Mouse (Mus musculus) layer of hippocampus, adult 2 months (tissue): ENCODE data around the gene Gpr35. TPM values are rescaled to one million over a fixed set of nuclear protein-coding genes. Genes with fewer than 3 reads are reported as not detected.

Experiments
- DNase-seq, 2 experiments: peaks; one replicate each; pipeline ENCODE4 v3.0.0; 2022; ENCODE audit warnings: low spot score in 2 of 2
- H3K27ac ChIP-seq: fragments of 200-600 bp; 2 replicates; pipeline ENCODE4 v1.8.1; 2022
- H3K4me3 ChIP-seq: fragments of 200-600 bp; 2 replicates; pipeline ENCODE4 v1.8.1; 2022; ENCODE audit warnings: mild to moderate bottlenecking
- CTCF ChIP-seq: fragments of 200-600 bp; conservative IDR thresholded peaks from 2 replicates; pipeline ENCODE4 v1.8.1; 2022; ENCODE audit warnings: antibody characterized with exemption, mild to moderate bottlenecking, moderate library complexity
- total RNA-seq, 2 experiments: library from RNA; stranded (reverse); gene quantifications; 2 replicates each; pipeline ENCODE4 v1.2.3; 2021

Gene Gpr35
- total RNA-seq, 2 experiments from 2014 or later: 0.12 to 0.33 TPM

DNA sequence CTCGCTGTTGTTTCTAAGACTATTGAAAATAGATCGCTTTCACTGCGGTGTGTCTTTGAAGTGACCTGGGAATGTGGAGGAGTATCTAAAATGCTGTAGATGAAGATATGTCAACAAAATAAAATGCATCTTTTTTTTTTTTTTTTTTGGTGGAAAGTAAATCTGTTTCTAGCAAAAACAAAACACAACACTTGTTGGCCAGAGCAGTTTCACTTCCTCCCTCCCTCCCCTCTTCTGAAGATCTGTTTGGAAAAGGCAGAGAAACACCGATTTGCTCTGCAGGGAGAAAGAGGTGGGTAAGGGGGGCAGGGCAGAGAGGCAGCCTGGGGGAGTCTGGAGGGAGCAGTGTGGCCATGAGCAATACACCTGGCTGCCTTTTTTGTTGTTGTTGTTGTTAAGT is 62.7 kb downstream of the Gpr35 start:
- H3K27ac ChIP-seq: no peak overlapping the region
- no peak overlapping the region for H3K4me3 ChIP-seq
- TF ChIP-seq CTCF: no peak
- no peak for DNase-seq

DNA sequence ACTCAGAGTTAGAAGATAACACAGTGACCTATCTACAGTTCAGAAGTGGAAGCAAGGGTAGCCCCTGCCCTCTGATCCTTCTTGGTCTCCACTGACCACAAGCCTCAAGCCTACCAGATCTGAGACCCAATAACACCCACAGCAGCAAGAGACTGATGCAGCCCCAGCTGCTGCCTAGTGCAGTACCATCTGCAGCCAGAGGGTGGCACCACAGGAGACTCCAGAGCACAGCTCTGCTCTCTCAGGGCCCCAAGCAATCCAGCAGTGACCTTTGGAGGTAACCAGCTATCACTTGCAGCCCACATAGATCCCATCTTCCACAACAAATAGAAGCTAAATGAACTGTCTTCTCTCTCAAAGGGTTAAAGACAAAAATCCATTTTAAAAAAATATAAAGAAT is 63.8 kb downstream of the Gpr35 start:
- no peak overlapping the region for H3K27ac ChIP-seq
- H3K4me3 ChIP-seq: no peak overlapping the region
- peak; percentile 98 for TF ChIP-seq CTCF
- DNase-seq: peak; percentile 60 to 83

DNA sequence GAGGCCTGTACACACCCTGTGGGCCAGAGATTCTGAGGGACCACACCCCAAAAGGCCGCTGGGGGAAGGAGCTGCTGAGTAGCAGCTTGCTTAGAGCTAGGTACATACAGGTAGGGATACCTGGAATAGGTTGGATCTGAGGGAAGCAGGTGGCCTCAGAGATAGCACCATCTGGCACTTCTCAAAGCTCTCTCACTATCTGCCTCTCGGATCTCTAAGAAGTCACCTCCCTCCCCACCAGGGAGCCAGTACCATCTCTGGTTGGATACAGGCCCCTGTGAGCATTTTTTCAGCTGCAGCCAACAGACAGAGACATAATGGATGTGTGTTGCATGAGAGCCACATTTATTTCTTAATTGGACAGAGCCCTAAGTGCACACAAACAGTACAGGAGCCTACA is 64.5 kb downstream of the Gpr35 start:
- no peak for DNase-seq
- Histone ChIP-seq H3K27ac (peak overlapping the region; percentile 14; the same call in 1 of the 2 replicates), H3K4me3 (no peak overlapping the region)
- no peak for TF ChIP-seq CTCF

DNA sequence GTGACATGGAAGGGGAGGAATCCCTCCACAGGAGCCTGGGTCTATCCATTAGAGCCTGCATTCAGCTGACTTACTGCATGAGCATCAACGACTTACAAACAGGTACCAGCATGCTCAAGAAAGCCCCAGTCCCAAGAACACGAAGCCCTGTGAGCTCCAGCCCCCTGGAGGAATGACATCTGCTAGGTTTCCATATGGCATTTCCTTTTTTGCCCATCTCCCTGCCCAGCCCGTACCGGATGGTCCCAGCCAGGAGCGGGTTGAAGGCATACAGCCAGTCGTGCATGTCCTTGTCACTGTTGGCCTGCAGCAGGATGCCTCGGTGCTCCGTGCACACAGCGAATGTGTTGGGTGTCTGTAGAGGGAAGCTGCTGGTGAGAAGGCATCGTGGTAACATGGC is 68.1 kb downstream of the Gpr35 start:
- Histone ChIP-seq H3K4me3 (no peak overlapping the region), H3K27ac (no peak overlapping the region)
- no peak for TF ChIP-seq CTCF
- no peak for DNase-seq

DNA sequence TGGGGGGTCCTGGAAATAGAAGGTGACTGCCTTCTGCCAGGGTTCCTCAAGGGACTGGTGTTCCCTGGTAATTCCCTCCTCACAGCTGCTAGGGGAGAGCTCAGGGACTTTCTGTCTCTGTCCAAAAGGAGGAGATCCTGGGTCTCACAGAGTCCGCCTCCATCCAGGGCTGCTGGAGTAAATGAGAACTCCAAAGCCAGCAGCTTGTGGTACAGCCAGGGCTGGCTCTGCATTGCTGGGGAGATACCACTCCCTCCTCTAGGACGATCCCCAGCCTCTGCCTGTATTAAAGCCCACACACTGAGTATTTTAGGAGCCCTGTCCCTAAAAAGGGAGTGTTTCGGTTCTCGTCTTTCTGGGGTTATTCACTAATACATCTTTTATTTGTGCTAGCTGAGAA is 69.9 kb downstream of the Gpr35 start:
- no peak for TF ChIP-seq CTCF
- Histone ChIP-seq H3K27ac (no peak overlapping the region), H3K4me3 (no peak overlapping the region)
- no peak for DNase-seq

DNA sequence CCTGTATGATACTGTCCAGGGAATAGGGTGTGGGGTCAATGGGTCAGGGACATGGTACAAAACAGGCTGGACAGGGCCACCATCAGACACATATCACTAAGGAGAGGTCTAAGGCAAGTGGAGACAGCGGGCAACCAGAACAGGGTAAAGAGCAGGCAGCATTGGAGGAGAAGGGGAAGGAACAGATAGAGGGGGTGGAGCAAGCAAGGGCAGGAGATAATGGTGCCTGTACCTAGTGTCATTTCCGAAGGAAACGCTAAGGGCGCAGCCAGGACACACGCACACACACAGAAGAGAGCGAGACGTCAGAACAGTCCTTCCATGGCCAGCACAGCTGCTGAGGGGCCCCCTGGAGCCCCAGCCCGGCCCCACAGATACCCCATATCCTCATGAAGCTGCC is 75.9 kb downstream of the Gpr35 start:
- Histone ChIP-seq H3K4me3 (no peak overlapping the region), H3K27ac (no peak overlapping the region)
- no peak for TF ChIP-seq CTCF
- DNase-seq: no peak

DNA sequence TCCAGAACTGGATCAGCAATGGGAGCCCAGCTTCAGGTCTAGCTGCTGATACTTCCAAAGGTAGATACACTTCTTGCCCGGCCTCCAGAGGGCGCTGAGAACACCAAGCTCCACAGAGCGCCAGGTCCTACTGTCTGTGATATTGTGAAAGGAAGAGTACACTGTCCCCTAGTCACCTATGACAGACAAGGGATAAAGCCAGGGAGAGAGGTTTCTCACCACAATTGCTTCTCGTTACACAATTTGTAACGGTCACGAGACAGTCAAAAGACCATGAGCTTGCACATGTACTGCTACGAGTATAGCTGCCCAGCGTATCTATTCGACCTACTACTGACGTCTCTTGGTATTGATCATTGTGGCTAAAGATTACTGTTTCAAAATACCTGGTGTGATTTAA is 78.7 kb downstream of the Gpr35 start:
- Histone ChIP-seq H3K4me3 (no peak overlapping the region), H3K27ac (no peak overlapping the region)
- TF ChIP-seq CTCF: peak; percentile 51
- DNase-seq: no peak

DNA sequence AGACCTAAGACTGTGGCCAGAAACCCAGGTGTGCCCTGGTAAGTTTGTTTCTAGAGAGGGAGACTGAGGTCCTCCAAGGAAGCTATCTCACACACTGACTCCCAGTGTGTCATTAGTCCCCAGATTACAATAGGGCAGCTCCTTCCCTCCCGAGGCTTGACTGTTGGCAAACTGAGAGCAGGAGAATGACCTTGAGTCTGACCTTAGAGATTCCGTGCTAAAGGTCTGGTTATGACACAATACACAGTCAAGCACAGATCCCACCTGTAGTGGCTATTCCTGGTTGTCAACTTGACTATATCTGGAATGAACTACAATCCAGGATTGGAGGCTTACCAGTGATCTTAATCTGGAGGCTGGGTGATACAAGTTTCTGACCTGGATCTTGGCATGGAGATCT is 79.4 kb downstream of the Gpr35 start:
- Histone ChIP-seq H3K4me3 (no peak overlapping the region), H3K27ac (0 out of 2 replicates have a peak overlapping the region, but pooled peaks have one; percentile 23)
- no peak for DNase-seq
- TF ChIP-seq CTCF: no peak

DNA sequence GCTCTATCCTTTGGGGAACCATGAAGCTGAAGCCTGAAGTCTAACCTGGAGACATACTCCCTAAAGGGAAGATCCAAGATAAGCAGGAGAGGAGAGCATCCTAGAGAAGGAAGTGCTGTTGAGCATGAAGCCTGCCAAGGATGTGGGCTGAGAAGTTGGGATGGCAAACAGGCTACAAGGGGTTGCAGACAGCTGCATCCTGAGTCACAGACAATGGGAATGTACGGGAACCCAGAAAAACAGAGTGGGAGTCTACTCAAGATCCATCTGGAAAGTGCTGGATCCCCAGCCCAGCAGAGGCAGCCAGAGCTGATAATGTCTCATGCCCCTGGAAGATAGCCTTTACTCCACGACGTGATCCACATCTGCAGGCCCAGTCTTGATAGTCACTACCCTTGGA is 80.5 kb downstream of the Gpr35 start:
- H3K4me3 ChIP-seq: no peak overlapping the region
- peak in 1 of 2 experiments; percentile 20 for DNase-seq
- H3K27ac ChIP-seq: peak overlapping the region; percentile 43; the same call in 1 of the 2 replicates
- no peak for TF ChIP-seq CTCF

DNA sequence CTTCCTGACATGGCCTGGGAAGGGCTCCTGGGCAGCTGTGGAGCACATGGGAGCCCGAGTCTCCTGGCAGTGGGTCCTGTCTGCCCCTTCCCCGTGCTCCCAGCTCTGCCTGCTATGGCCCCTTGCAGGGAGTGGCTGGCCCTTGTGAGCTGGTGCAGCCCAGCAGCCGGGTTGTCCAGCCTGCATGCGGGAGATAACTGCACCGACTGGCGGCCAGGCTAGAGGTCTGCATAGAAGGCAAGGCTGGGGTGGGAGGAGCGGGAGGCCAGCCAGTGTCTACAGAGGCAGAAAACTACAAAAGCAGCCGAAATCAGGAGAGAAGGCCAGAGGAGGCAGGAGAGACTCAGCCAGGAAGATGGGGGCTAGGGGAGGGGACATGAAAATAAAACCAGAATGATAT is 83.3 kb downstream of the Gpr35 start:
- DNase-seq: no peak
- TF ChIP-seq CTCF: no peak

DNA sequence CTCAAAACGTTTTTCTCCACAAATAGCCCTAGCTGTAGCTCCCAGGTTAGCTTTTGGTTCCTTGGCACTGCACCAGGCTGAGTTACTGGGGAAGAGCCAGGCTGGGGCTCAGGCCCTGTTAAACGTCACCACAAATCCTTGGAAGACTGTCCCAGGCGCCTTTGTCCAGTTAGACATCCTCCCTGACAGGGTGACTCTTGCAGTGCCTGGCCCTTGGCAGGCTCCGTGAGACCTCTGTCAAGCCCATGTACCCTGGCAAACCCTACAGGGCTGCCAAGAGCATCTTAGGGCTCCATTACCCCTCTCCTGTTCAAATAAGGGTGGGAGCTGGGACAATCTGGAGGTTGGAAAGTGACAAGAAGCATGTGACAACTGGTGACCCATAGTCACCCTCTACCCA is 85.3 kb downstream of the Gpr35 start:
- TF ChIP-seq CTCF: no peak
- no peak for DNase-seq
- H3K4me3 ChIP-seq: no peak overlapping the region
- no peak overlapping the region for H3K27ac ChIP-seq

More for the DNA sequence above, 83.3 kb downstream of the Gpr35 start:
- no peak overlapping the region for H3K4me3 ChIP-seq
- no peak overlapping the region for H3K27ac ChIP-seq

Other genes starting within 250 kb of the Gpr35 start
- gene Gpc1, start 119.2 kb upstream of the Gpr35 start, total RNA-seq: 100 to 1,000 TPM; 146 to 154 TPM
- under 1 TPM; 0.17 to 0.26 TPM for gene Ankmy1, start 48.0 kb upstream of the Gpr35 start, total RNA-seq
- gene Dusp28, start 43.9 kb upstream of the Gpr35 start, total RNA-seq: 10 to 100 TPM; 14.6 to 15.7 TPM
- 10 to 100 TPM; 36.1 to 40.2 TPM for gene Rnpepl1, start 40.1 kb upstream of the Gpr35 start, total RNA-seq
- 10 to 100 TPM; 46.4 to 47.1 TPM for gene Capn10, start 16.5 kb upstream of the Gpr35 start, total RNA-seq
- not detected for gene Aqp12, start 55.5 kb downstream of the Gpr35 start, total RNA-seq
- 100 to 1,000 TPM; 609 to 644 TPM for gene Kif1a, start 151.1 kb downstream of the Gpr35 start, total RNA-seq
- gene Agxt, start 184.4 kb downstream of the Gpr35 start, total RNA-seq: not detected
- not detected for gene 2310007B03Rik, start 210.1 kb downstream of the Gpr35 start, total RNA-seq
- under 1 TPM; 0.22 to 0.36 TPM for gene Crocc2, start 217.9 kb downstream of the Gpr35 start, total RNA-seq